Mouse (Mus musculus) liver, postnatal 0 days (tissue): ENCODE results near the gene Mut.

Experiments
- CTCF ChIP-seq: sonication (generic); IDR thresholded peaks from 2 replicates; pipeline ENCODE4 v1.5.1; 2016; ENCODE audit warnings: antibody characterized with exemption, low read depth
- EP300 ChIP-seq: IDR thresholded peaks from 2 replicates; pipeline ENCODE4 v1.6.1; 2016; ENCODE audit warnings: antibody characterized with exemption, low read depth, mild to moderate bottlenecking

DNA sequence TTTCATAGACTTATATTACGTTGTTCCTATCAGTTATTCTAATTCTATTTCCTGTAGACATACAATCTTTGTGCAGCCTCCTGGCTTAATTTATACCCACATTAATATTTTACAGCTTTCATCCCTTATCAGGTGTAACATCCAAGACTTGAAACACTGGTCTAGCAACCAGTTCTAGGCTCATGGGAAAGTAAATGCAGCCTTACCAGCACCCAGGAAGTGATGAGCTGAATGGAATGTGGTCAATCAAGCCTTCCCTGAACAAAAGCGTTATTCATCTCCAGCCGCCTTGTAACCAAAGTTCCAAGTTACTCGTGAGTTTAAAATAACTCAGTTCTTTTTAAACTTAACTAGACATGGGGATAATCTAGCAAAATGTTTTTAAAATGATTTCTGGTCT, 49.3 kb upstream of the Mut start:
- TF ChIP-seq CTCF (no peak), EP300 (no peak)
